Mouse (Mus musculus) small intestine, adult 2 months (tissue): ENCODE measurements at regions not wholly inside any gene's neighbourhood (a gene's known extent, or its start where the extent isn't known, plus 50 kb on each side); places are given as distances from the start of the nearest gene placed in this dataset.
A peak's percentile ranks its signal among the peaks of the same experiment; 100 is the strongest.

ENCODE experiments used
- H3K27ac ChIP-seq: fragments of 200-500 bp; 2 replicates; pipeline ENCODE4 v1.5.1; 2012; ENCODE audit warnings: low read depth, low read length, control low read depth, inconsistent platforms; ENCODE audit not compliant: insufficient read depth
- H3K27me3 ChIP-seq: fragments of 200-500 bp; 2 replicates; pipeline ENCODE4 v1.6.1; 2012; ENCODE audit warnings: mild to moderate bottlenecking, moderate library complexity, low read length, inconsistent platforms; ENCODE audit not compliant: control insufficient read depth, insufficient read depth
- H3K36me3 ChIP-seq: fragments of 200-500 bp; 2 replicates; pipeline ENCODE4 v1.6.1; 2012; ENCODE audit warnings: mild to moderate bottlenecking, low read length, control low read depth, inconsistent platforms; ENCODE audit not compliant: control insufficient read depth, insufficient read depth
- H3K4me1 ChIP-seq: fragments of 200-500 bp; 2 replicates; pipeline ENCODE4 v1.6.1; 2012; ENCODE audit warnings: low read length, inconsistent platforms, mixed read lengths; ENCODE audit not compliant: control insufficient read depth, insufficient read depth, insufficient read length
- H3K4me3 ChIP-seq: fragments of 200-500 bp; 2 replicates; pipeline ENCODE4 v1.5.1; 2012; ENCODE audit warnings: low read depth, mild to moderate bottlenecking, control low read depth, inconsistent platforms, low read length, moderate library complexity
- CTCF ChIP-seq: fragments of 200-500 bp; IDR thresholded peaks from 2 replicates; pipeline ENCODE4 v1.5.1; 2012; ENCODE audit warnings: low read depth, mild to moderate bottlenecking, control low read depth, inconsistent platforms, low read length, moderate library complexity, mixed read lengths; ENCODE audit not compliant: insufficient replicate concordance, insufficient read length; ENCODE audit errors: extremely low read depth
- POLR2A ChIP-seq: fragments of 200-500 bp; IDR thresholded peaks from 2 replicates; pipeline ENCODE4 v1.6.1; 2012; ENCODE audit warnings: low read depth, mild to moderate bottlenecking, control low read depth, inconsistent platforms, low read length, moderate library complexity
- WGBS: fragments of 180-500 bp; shearing (Covaris S2); methylation state at CpG from one replicate; pipeline ENCODE4 v1.1.7; 2018; 5-methylcytosine and 5-hydroxymethylcytosine counted together

DNA sequence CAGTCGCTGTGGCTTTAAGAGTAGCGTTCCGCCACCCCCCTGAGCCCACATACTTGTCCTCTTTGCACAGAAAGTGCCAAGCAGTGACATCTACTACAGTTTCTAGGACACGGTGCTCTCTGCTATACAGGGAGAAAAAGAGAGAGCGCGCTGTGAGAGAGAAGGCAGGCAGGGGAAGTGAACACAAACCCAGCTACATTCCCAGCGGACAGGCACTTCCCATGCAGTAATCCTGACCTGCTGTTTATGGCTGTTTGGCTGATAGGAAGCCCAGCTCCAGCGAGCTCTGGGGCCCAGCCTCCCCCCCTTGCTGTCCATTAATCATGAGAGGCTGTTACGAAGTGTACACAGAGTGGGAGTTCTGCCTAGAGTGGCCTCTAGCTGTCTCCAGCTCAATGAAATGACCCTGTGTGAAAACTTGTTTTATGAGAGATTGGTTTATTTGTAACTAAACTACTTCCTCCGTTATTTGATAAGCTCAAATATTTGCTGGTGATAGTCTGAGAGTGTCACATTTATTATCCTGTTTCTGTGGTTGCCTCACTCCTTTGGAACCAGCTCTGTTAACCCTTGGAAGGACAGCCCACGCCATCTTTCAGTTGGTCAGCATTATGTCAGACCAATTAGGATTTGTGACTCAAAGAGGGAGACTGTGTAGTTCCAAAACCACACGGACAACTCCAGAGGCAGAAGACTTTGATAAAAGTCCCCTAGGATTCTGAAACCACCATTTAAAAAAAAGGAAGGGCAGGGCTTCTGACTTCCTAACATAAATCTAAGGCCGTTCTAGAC lies 164.2 kb downstream of the Spry2 start:
- Histone ChIP-seq H3K27me3 (no peaks in the 10 kb centered on the region), H3K27ac (peak overlapping the region; percentile 84), H3K4me1 (peaks cover 9% of the 10 kb centered on the region; the same call in 1 of the 2 replicates), H3K4me3 (peak overlapping the region; percentile 52), H3K36me3 (no peaks in the 10 kb centered on the region)
- 1% methylated on average over 13 of the region's 13 CpGs for WGBS
- TF ChIP-seq CTCF: peak; percentile 34; the same call in 1 of the 2 replicates
- peak; percentile 40; the same call in 1 of the 2 replicates for TF ChIP-seq POLR2A

DNA sequence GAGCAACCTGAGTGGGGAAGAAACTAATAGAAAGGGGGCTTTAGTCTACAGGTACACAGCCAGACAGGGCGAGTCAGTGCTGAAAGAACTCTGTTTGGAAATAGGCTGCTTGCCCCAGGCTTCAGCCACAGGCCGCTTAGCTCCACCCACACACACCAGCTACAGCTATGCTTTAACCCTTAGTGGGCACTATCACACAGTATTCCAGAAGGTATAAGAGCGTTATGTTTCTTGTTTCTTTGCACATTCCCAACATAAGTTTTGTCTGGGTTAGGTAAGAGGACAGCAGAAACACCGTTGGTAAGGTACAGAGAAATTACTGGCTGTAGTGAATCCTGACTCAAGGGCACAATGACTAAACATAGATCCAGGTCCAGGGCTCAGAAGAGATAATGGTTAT lies 165.8 kb downstream of the Spry2 start:
- TF ChIP-seq CTCF (no peak), POLR2A (no peak)
- Histone ChIP-seq H3K36me3 (no peaks in the 10 kb centered on the region), H3K4me3 (no peak overlapping the region), H3K27me3 (no peaks in the 10 kb centered on the region), H3K4me1 (peaks cover 9% of the 10 kb centered on the region; the same call in 1 of the 2 replicates), H3K27ac (no peak overlapping the region)
- 19% methylated on average over 4 of the region's 4 CpGs for WGBS

DNA sequence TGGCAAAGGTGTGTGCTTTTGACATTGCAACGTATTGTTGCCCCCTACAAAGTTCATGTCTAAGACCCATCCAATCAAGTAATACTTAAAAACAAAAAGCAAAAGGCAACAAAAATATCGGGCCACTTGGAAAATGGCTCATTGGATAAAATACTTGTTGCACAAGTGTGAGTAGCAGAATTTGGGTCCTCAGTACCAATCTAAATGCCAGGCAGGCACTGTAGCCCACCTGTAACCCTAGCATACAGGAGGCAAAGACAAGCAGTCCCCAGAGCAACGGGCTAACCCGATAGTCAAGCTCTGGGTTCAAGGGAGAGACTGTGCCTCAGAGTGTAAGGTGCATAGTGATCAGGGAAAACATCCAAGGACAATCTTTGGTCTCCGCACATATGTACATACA lies 167.8 kb downstream of the Spry2 start:
- Histone ChIP-seq H3K4me3 (no peak overlapping the region), H3K36me3 (no peaks in the 10 kb centered on the region), H3K27ac (no peak overlapping the region), H3K27me3 (no peaks in the 10 kb centered on the region), H3K4me1 (peaks cover 6% of the 10 kb centered on the region; the same call in 1 of the 2 replicates)
- TF ChIP-seq POLR2A (no peak), CTCF (no peak)
- 92% methylated on average over 5 of the region's 5 CpGs for WGBS

DNA sequence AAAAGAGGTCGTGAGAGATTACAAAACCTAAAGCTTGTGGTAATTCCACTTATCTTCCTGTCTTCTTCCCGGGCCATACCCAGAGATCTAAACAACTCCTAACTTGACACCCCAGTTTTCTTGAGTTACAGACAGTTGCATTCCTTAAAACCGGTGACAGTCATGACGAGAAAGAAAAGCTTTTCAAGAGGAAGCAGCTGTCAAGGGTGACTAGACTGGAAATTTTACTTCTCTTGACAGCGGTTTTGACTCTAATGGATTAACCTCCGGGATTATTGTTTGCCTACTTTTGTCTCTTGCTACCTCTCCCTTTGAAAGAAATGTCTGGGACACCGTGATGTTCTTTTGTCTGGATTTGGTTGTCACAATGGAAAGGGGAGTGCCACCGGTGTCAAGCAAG lies 170.9 kb downstream of the Spry2 start:
- no peak overlapping the region for H3K4me3 ChIP-seq
- no peak for TF ChIP-seq CTCF
- TF ChIP-seq POLR2A: no peak
- WGBS: 73% methylated on average over 8 of the region's 8 CpGs
- H3K27me3 ChIP-seq: no peaks in the 10 kb centered on the region
- H3K36me3 ChIP-seq: no peaks in the 10 kb centered on the region
- H3K27ac ChIP-seq: no peak overlapping the region
- H3K4me1 ChIP-seq: no peaks in the 10 kb centered on the region

DNA sequence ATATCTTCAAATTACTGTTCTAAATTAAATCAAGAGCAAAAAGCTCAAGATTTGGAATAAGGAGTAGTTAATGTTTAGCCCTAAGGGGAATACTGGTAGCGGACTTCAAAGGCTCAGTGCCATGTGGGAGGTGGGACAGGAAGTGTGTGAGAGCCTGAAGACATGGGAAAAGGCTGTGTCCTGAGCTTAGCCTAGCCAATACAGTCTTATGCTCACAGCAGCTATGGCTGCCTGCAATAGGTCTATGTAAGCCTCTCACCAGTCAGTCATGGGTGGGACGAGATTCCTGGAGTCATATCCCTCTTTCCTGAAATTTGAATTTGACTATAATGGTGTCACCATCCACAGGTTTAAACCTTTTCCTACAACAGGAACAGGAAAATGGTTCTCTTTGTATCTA lies 173.7 kb downstream of the Spry2 start:
- WGBS: 85% methylated on average over 2 of the region's 2 CpGs
- H3K27me3 ChIP-seq: no peaks in the 10 kb centered on the region
- TF ChIP-seq CTCF (no peak), POLR2A (no peak)
- H3K36me3 ChIP-seq: no peaks in the 10 kb centered on the region
- no peak overlapping the region for H3K4me3 ChIP-seq
- no peak overlapping the region for H3K27ac ChIP-seq
- H3K4me1 ChIP-seq: no peaks in the 10 kb centered on the region

DNA sequence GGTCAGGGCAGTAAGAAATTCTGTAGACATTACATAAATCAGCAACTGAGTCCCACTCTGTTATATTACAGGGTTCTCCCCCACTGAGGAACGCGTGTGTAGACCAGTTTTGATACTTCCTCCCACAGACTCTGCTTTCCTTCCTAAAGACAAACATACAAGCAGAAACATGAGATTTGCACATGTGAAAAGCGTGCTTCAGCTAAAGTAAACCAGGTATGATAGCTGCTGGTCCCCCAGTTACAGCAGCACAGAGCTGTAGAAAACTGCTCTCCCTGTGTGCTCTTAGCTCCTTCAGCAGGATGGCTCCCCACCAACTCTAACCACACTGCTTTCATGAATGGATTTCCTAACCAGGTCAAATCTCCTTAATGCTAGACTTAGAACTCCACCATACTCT lies 175.0 kb downstream of the Spry2 start:
- TF ChIP-seq CTCF: no peak
- no peak for TF ChIP-seq POLR2A
- 88% methylated on average over 3 of the region's 3 CpGs for WGBS
- no peaks in the 10 kb centered on the region for H3K27me3 ChIP-seq
- no peak overlapping the region for H3K4me3 ChIP-seq
- no peaks in the 10 kb centered on the region for H3K36me3 ChIP-seq
- H3K4me1 ChIP-seq: no peaks in the 10 kb centered on the region
- H3K27ac ChIP-seq: no peak overlapping the region

DNA sequence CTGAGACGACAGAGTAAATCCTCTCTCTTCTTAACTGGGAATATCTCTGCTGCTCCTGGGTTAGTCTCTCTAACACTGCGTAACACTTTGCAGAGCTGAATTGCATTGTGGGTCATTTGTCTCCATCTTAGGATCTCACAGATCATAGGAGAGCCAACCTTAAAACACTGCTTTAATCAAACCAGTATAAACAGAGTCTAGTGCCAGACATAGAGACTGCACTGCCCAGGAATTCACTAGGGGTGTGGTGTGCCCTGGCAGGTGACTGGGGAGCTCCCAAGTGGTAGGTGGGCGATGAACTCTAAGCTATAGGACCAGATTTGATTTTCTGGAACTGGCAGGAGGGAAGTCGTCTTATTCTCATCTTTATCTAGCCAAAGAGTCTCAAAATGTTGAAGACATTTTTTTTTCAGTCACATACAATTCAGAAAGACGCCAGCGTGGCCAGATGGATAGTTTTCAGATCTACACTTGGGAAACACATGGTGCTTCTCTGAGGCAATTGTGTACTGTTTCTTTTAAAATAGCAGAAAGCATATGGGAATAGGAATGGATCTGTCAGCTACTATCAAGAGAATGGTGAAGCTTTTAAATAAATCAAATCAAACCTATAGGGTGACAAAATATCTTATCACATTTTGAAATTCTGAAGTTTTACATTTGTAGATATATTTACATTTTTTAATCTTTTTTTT lies 175.7 kb downstream of the Spry2 start:
- Histone ChIP-seq H3K27ac (no peak overlapping the region), H3K4me1 (no peaks in the 10 kb centered on the region), H3K36me3 (no peaks in the 10 kb centered on the region), H3K4me3 (no peak overlapping the region), H3K27me3 (no peaks in the 10 kb centered on the region)
- TF ChIP-seq CTCF: no peak
- TF ChIP-seq POLR2A: no peak
- 87% methylated on average over 6 of the region's 6 CpGs for WGBS
